Mouse (Mus musculus) kidney, adult 18-20 months (tissue): ENCODE results near the gene Tspan31.
A peak's percentile ranks its signal among the peaks of the same experiment; 100 is the strongest.

Source experiments
- DNase-seq: peaks from one replicate; pipeline ENCODE4 v3.0.0; 2021

Tspan31 gene

GRCm38 (mm10) chr10:127070190-127071121 lies at the start of gene Tspan31:
Gene Tspan31 (minus strand): TSS chr10:127070264.
- peak; percentile 89 for DNase-seq

GRCm38 (mm10) chr10:127119229-127119628 lies 49.2 kb upstream of the Tspan31 start:
- no peak for DNase-seq

GRCm38 (mm10) chr10:127118470-127118869 lies 48.4 kb upstream of the Tspan31 start:
- no peak for DNase-seq

GRCm38 (mm10) chr10:127115068-127115467 lies 45.0 kb upstream of the Tspan31 start:
- DNase-seq: no peak

GRCm38 (mm10) chr10:127114408-127114807 lies 44.3 kb upstream of the Tspan31 start:
- no peak for DNase-seq

GRCm38 (mm10) chr10:127111001-127111887 lies 41.2 kb upstream of the Tspan31 start:
- DNase-seq: no peak

- DNase-seq: no peak
Measured at GRCm38 (mm10) chr10:127108262-127108583, 38.2 kb upstream of the Tspan31 start.

- no peak for DNase-seq
Measured at GRCm38 (mm10) chr10:127107563-127108261, 37.6 kb upstream of the Tspan31 start.

- no peak for DNase-seq
Measured at GRCm38 (mm10) chr10:127103631-127104030, 33.6 kb upstream of the Tspan31 start.

GRCm38 (mm10) chr10:127101151-127101550 lies 31.1 kb upstream of the Tspan31 start:
- no peak for DNase-seq

GRCm38 (mm10) chr10:127100414-127100813 lies 30.4 kb upstream of the Tspan31 start:
- no peak for DNase-seq

- no peak for DNase-seq
Measured at GRCm38 (mm10) chr10:127099868-127100267, 29.8 kb upstream of the Tspan31 start.

GRCm38 (mm10) chr10:127099191-127099590 lies 29.1 kb upstream of the Tspan31 start:
- no peak for DNase-seq

- DNase-seq: no peak
Measured at GRCm38 (mm10) chr10:127098514-127098913, 28.4 kb upstream of the Tspan31 start.

- DNase-seq: peak; percentile 16
Measured at GRCm38 (mm10) chr10:127094382-127094802, 24.3 kb upstream of the Tspan31 start.

GRCm38 (mm10) chr10:127092742-127093141 lies 22.7 kb upstream of the Tspan31 start:
- DNase-seq: no peak

- DNase-seq: peak; percentile 39
Measured at GRCm38 (mm10) chr10:127091507-127092396, 21.7 kb upstream of the Tspan31 start.

- DNase-seq: peak; percentile 76
Measured at GRCm38 (mm10) chr10:127090560-127091411, 20.7 kb upstream of the Tspan31 start.

- DNase-seq: no peak
Measured at GRCm38 (mm10) chr10:127085633-127086032, 15.6 kb upstream of the Tspan31 start.

GRCm38 (mm10) chr10:127085052-127085451 lies 15.0 kb upstream of the Tspan31 start:
- no peak for DNase-seq

- DNase-seq: no peak
Measured at GRCm38 (mm10) chr10:127083915-127084306, 13.8 kb upstream of the Tspan31 start.
